Mouse (Mus musculus) testis, adult 2 months (tissue): ENCODE results near the gene Plekhh3.

Experiments used
- CTCF ChIP-seq: fragments of 200-500 bp; IDR thresholded peaks from 2 replicates; pipeline ENCODE4 v1.5.1; 2012; ENCODE audit warnings: low read depth, mild to moderate bottlenecking, inconsistent platforms, low read length, moderate library complexity; ENCODE audit not compliant: control insufficient read depth, insufficient read depth, insufficient replicate concordance
- POLR2A ChIP-seq: fragments of 200-500 bp; IDR thresholded peaks from 2 replicates; pipeline ENCODE4 v1.6.1; 2012; ENCODE audit warnings: low read depth, mild to moderate bottlenecking, inconsistent platforms, low read length, moderate library complexity; ENCODE audit not compliant: control insufficient read depth

DNA sequence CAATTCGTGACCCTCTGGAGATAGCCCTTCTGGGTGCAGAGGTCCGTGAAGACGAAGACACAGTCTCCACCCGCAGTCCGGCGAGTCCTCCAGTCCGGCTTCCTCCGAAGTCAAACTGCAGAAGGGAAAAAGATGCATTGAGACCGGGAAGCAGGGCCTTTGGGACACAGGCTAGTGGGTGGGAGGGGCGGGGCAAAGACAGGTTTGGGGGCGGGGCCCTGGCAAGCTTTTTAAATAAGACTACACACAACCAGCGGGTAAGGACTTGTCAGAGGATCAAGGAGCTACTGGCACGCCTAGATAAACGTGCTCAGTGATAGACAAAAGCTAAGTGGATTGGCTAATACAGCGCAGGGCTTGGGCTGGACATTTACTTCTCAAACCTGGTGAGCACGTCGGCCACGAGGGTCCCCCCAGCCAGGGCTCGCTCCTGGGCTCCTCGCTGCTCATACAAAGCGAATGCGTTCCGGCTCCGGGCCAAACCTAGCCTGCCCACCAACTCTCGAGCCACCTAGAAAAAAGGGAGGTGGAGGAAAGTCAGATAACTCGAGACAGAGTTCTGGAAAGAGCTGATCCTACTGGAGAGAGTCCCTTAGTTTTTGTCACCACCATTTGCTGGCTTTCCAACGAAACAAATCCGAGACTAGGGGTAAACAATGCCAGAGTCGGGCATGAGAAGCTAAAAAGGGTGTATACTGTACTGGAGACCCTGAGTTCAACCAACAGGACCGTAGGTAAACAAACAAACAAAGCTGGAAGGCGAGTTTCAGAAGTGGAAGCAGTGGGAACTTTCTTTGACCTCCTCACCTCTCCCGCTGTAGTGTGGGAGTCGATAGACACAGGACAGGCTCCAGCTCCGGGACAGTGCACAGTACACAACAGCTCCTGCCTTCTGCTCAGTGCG is 6.2 kb downstream of the Plekhh3 start:
- TF ChIP-seq CTCF (no peak), POLR2A (no peak)
